Mouse (Mus musculus): ENCODE data around the gene Fbrs.

GRCm38 (mm10) chr7:127478635-127479317 lies at the start of gene Fbrs:
- TF ChIP-seq CTCF (IDR thresholded peaks at IDR 0.05) (0 out of 2 replicates have a peak, but pooled peaks have one; percentile 12), EP300 (IDR thresholded peaks at IDR 0.05) (peak; percentile 7; the same call in 1 of the 2 replicates)

Measured in lung, postnatal 0 days (tissue).